Mouse (Mus musculus) lung, postnatal 0 days (tissue): ENCODE data around the gene Ckb. TPM values are rescaled to one million over a fixed set of nuclear protein-coding genes. Genes with fewer than 3 reads are reported as not detected.

Experiments used
- ATAC-seq: fragments of 200-750 bp; cut with Nextera tagmentation; 2 replicates; pipeline ENCODE4 v1.8.0; 2017; ENCODE audit warnings: moderate library complexity
- DNase-seq: peaks from one replicate; pipeline ENCODE4 v3.0.0-alpha.2; 2016; ENCODE audit warnings: low spot score
- H3K27ac ChIP-seq: fragments of 300-500 bp; sonication (generic); 2 replicates; pipeline ENCODE4 v1.5.1; 2014; ENCODE audit warnings: antibody characterized with exemption, mild to moderate bottlenecking, low read length, mixed read lengths
- H3K27me3 ChIP-seq: fragments of 300-500 bp; sonication (generic); replicated peaks from 2 replicates; pipeline ENCODE4 v1.6.1; 2014; ENCODE audit warnings: low read length, mixed read lengths; ENCODE audit not compliant: insufficient read depth
- H3K36me3 ChIP-seq: fragments of 300-500 bp; sonication (generic); 2 replicates; pipeline ENCODE4 v1.6.1; 2014; ENCODE audit warnings: low read length, mixed read lengths; ENCODE audit not compliant: insufficient read depth
- H3K4me1 ChIP-seq: fragments of 300-500 bp; sonication (generic); 2 replicates; pipeline ENCODE4 v1.6.1; 2014; ENCODE audit warnings: antibody characterized with exemption, low read depth, low read length, mixed read lengths; ENCODE audit not compliant: insufficient read depth
- H3K4me2 ChIP-seq: fragments of 300-500 bp; sonication (generic); replicated peaks from 2 replicates; pipeline ENCODE4 v1.6.1; 2014; ENCODE audit warnings: low read depth, mild to moderate bottlenecking, low read length, moderate library complexity, mixed read lengths
- H3K4me3 ChIP-seq: fragments of 300-500 bp; sonication (generic); 2 replicates; pipeline ENCODE4 v1.5.1; 2014; ENCODE audit warnings: low read depth, low read length
- H3K9ac ChIP-seq: fragments of 300-500 bp; sonication (generic); replicated peaks from 2 replicates; pipeline ENCODE4 v1.6.1; 2014; ENCODE audit warnings: low read depth, mild to moderate bottlenecking
- H3K9me3 ChIP-seq: fragments of 300-500 bp; sonication (generic); 2 replicates; pipeline ENCODE4 v1.6.1; 2016; ENCODE audit warnings: low read length, mixed read lengths
- CTCF ChIP-seq: IDR thresholded peaks from 2 replicates; pipeline ENCODE4 v1.5.1; 2016; ENCODE audit warnings: antibody characterized with exemption, mild to moderate bottlenecking
- EP300 ChIP-seq: IDR thresholded peaks from 2 replicates; pipeline ENCODE4 v1.6.1; 2016; ENCODE audit warnings: antibody characterized with exemption, mild to moderate bottlenecking, control low read depth
- WGBS: fragments of 180-500 bp; shearing (Covaris S2); extraction: QIAGEN DNeasy Blood & Tissue Kit; methylation state at CpG from one replicate; pipeline ENCODE4 v1.1.7; 2014; 5-methylcytosine and 5-hydroxymethylcytosine counted together
- polyA plus RNA-seq: library from polyadenylated mRNA; unstranded; fragments of >200 nt; fragmentation: Nextera tagmentation; extraction: Ambion mirVana; gene quantifications from 2 replicates; pipeline ENCODE4 v1.2.1, GENCODE M21; 2015

The Ckb gene
- polyA plus RNA-seq, 1 experiment from 2014 or later: 153 TPM

- peak overlapping the region; percentile 39 for H3K4me2 ChIP-seq
Observed at GRCm38 (mm10) chr12:111668457-111668912, 3.7 kb downstream of the Ckb start.

DNA sequence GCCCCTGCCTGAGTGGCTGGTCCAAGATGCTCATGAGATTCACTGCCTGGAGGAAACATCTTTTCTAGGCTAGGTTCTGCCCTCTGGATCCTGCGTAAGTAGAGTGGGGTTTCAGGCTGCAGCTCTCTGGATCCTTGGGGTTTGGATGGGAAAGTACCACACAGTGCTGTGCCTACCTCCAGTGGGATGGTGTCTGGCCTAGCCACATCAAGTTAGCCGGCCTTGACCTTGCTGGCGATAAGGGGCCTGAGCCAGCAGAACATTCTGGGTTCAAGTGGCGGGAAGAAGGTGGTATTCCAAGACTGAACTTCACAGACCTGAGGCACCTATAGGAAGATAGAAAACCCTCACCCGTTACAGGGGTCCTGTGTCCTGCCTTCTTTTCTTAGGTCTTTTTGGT lies 4.7 kb downstream of the Ckb start:
- no peak overlapping the region for H3K27ac ChIP-seq
- WGBS: 88% methylated on average over 5 of the region's 5 CpGs
- no peaks in the 10 kb centered on the region for H3K36me3 ChIP-seq
- peaks cover 32% of the 10 kb centered on the region; the same call in 1 of the 2 replicates for H3K4me1 ChIP-seq
- TF ChIP-seq EP300 (no peak), CTCF (no peak)
- no peaks in the 10 kb centered on the region for H3K9me3 ChIP-seq
- H3K4me2 ChIP-seq: no peak overlapping the region
- no peak overlapping the region for H3K9ac ChIP-seq
- no peak for DNase-seq
- H3K27me3 ChIP-seq: peaks cover 6% of the 10 kb centered on the region; the same call in 1 of the 2 replicates
- no peak overlapping the region for H3K4me3 ChIP-seq
- ATAC-seq: no peak

More at GRCm38 (mm10) chr12:111668457-111668912, 3.7 kb downstream of the Ckb start:
- no peaks in the 10 kb centered on the region for H3K9me3 ChIP-seq
- H3K4me1 ChIP-seq: peaks cover 35% of the 10 kb centered on the region; the same call in 1 of the 2 replicates
- H3K27me3 ChIP-seq: peaks cover 15% of the 10 kb centered on the region; the same call in 1 of the 2 replicates
- no peak overlapping the region for H3K9ac ChIP-seq
- ATAC-seq (peak; percentile 43), DNase-seq (peak; percentile 97)
- TF ChIP-seq CTCF (peak; percentile 99), EP300 (no peak)
- no peak overlapping the region for H3K4me3 ChIP-seq
- peak overlapping the region; percentile 86 for H3K27ac ChIP-seq
- no peaks in the 10 kb centered on the region for H3K36me3 ChIP-seq
- 1% methylated on average over 8 of the region's 8 CpGs for WGBS

- no peak overlapping the region for H3K4me2 ChIP-seq
- H3K9ac ChIP-seq: no peak overlapping the region
- ATAC-seq (no peak), DNase-seq (no peak)
- H3K4me3 ChIP-seq: no peak overlapping the region
- H3K9me3 ChIP-seq: no peaks in the 10 kb centered on the region
- no peaks in the 10 kb centered on the region for H3K27me3 ChIP-seq
- no peak overlapping the region for H3K27ac ChIP-seq
- 74% methylated on average over 13 of the region's 13 CpGs for WGBS
- H3K4me1 ChIP-seq: peaks cover 26% of the 10 kb centered on the region; the same call in 1 of the 2 replicates
- H3K36me3 ChIP-seq: no peaks in the 10 kb centered on the region
- TF ChIP-seq EP300: no peak
- TF ChIP-seq CTCF: no peak
Observed at GRCm38 (mm10) chr12:111666380-111666779, 5.8 kb downstream of the Ckb start.

DNA sequence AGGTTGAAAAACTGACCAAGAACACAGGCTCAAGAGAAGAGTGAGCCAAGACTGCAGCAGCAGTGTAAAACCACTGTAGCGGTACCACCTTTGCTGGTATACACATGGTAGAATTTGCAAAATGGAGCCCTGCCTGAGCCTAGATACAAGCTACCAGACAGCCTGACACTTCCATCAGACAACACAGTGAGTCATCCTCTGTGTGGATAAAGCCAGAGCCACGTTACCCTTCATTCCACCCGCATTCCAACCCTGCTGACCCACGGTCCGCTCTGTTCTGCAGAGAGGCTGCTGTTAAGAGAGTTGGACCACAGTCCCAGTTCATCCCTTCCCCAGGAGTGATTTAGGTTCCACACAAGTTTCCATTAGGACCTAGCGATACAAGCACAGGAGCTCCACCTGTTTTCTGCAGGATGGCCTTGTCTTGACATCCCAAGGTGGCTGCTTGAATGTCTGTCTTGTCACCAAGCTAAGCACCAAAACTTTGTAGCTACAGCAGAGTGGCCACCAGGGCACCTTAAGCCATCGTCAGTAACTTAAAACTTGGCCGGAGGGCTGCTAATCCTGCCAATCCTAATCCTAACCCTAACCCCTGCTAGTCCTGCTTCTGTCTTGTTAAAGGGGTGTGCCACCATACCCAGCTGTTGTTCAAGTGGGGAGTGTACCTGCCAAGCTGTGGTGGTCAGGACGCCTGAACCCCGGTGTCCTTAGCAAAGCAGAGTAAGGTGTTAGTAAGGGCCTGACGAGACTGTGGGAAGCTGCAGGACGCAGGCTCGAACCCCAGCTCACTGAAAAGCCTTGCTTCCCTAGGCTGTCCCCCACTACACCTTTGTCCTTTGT lies 6.9 kb downstream of the Ckb start:
- DNase-seq: peak; percentile 73
- H3K9me3 ChIP-seq: no peaks in the 10 kb centered on the region
- TF ChIP-seq CTCF (no peak; the same call in 1 of the 2 replicates), EP300 (no peak)
- no peaks in the 10 kb centered on the region for H3K27me3 ChIP-seq
- peaks cover 14% of the 10 kb centered on the region; the same call in 1 of the 2 replicates for H3K4me1 ChIP-seq
- H3K4me2 ChIP-seq: 0 out of 2 replicates have a peak overlapping the region, but pooled peaks have one; percentile 5
- no peak for ATAC-seq
- H3K9ac ChIP-seq: no peak overlapping the region
- WGBS: 71% methylated on average over 13 of the region's 13 CpGs
- H3K27ac ChIP-seq: peak overlapping the region; percentile 89
- H3K4me3 ChIP-seq: no peak overlapping the region
- H3K36me3 ChIP-seq: no peaks in the 10 kb centered on the region

GRCm38 (mm10) chr12:111664144-111664634 lies 7.9 kb downstream of the Ckb start:
- no peaks in the 10 kb centered on the region for H3K36me3 ChIP-seq
- peaks cover 13% of the 10 kb centered on the region; the same call in 1 of the 2 replicates for H3K4me1 ChIP-seq
- peak overlapping the region; percentile 89 for H3K27ac ChIP-seq
- H3K4me3 ChIP-seq: no peak overlapping the region
- peak; percentile 95 for DNase-seq
- no peak overlapping the region for H3K9ac ChIP-seq
- no peaks in the 10 kb centered on the region for H3K27me3 ChIP-seq
- TF ChIP-seq CTCF: peak; percentile 45
- TF ChIP-seq EP300: peak; percentile 85
- no peaks in the 10 kb centered on the region for H3K9me3 ChIP-seq
- peak overlapping the region; percentile 32 for H3K4me2 ChIP-seq
- peak; percentile 90 for ATAC-seq
- 18% methylated on average over 6 of the region's 6 CpGs for WGBS
